Mouse (Mus musculus) heart, adult 8-10 months (tissue): Measurements from ENCODE around the gene Bicd1. TPM values are rescaled to one million over a fixed set of nuclear protein-coding genes. Genes with fewer than 3 reads are reported as not detected.
A peak's percentile ranks its signal among the peaks of the same experiment; 100 is the strongest.

Experiments used
- DNase-seq: peaks from one replicate; pipeline ENCODE4 v3.0.0; 2022; ENCODE audit warnings: low spot score
- microRNA-seq: library from miRNA; unstranded; fragments of <30 nt; microRNA quantifications from one replicate; pipeline ENCODE4 v1.2.0, GENCODE M21; 2022
- total RNA-seq, 4 experiments: library from RNA; stranded (reverse); gene quantifications; 2 replicates each; pipeline ENCODE4 v1.2.4; 2022

Gene Bicd1
- total RNA-seq, 4 experiments from 2014 or later = 4.0 to 8.2 (median 4.6) TPM

DNA sequence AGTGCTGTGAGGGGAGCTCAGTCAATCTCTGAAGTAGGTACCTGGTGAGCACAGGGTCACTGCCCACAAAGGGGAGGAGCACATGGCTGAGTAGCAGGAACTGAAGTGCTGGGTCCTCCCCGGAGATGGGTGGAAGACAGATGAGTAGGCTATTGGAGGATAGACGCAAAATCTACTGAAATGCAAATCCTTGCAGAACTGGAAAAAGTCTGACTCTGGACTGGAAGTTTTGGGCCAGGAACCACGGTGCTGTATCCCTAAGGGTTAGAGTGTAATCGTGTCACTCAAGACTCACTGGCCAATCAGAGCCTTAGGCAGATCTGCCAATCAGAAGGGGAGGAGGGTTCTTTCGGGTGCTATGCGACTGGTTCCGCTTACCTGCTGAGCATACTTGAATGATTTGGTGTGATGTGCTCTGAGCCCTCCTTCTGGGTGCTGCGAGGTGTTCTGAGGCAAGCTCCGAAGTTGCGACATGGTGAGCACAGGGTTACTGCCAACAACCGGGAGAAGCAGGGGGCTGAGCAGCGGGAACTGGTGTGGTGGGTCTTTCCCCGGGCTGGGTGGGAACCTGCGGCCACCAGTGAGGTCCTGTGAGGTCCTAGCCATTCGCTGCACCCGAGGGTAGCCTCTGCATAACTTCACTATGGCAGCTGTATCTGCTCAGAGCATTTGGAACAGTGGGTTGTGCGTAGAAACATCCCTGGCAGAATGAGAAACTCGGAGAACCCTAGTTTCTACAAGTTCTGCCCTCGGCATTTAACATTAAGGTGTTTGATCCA is 157.2 kb downstream of the Bicd1 start:
- peak; percentile 3 for DNase-seq

GRCm38 (mm10) chr6:149567219-149567618 is 158.5 kb downstream of the Bicd1 start:
- no peak for DNase-seq

DNA sequence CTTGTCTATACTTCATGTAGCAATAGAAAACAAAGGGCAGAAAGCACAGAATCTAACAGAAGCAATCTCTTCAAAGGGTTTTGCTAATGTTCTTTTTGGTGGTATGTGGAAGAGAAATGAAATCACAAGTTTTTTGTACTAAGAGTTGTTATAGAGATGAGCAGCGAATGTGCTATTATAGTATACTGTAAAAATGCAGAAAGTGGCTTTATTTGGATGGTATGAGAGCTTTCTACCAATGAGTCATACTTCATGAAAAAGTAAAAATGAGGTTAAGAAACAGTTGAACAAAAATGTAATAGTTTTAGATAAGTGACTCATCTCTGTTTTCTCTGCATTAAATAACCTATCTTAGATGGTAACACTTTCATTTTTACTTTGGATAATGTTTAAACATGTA is 165.6 kb downstream of the Bicd1 start:
- DNase-seq = no peak

GRCm38 (mm10) chr6:149580053-149580452 is 171.4 kb downstream of the Bicd1 start:
- no peak for DNase-seq

DNA sequence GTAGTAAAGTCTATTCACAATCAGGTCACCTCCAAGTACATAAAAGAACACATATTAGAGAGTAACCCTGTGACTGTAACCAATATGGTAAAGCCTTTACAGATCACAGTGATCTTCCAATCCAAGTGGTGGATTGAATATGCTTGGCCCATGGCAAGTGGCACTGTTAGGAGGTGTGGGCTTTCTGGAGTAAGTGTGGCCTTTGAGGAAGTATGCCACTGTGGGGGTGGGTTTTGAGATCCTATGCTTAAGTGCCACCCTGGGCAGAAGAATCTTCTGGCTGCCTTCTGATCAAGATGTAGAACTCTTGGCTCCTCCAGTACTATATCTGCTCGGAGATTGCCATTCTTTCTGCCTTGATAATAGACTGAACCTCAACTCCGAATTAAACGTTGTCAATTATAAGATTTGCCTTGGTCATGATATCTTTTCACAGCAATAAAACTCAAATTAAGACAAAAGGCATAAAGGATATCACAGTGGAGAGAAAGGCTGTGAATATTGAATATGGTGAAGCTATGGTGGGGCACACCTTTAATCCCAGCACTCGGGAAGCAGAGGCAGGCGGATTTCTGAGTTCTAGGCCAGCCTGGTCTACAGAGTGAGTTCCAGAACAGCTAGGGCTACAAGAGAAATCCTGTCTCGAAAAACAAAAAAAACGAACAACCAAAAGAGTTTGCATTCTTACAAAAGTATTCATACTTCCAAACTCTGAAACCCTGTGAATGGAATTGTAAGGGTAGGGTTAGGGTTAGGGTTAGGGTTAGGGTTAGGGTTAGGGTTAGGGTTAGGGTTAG is 177.2 kb downstream of the Bicd1 start:
- DNase-seq = no peak

Small RNA genes within 50 kb of the gene (microRNA-seq; reads per million reads assigned to microRNA genes)
- gene Gm24307 = not detected

Other genes starting within 250 kb of the Bicd1 start
- gene Amn1, start 220.2 kb upstream of the Bicd1 start, total RNA-seq = 10 to 100 TPM; 16.9 to 17.8 (median 17.6) TPM
- 10 to 100 TPM; 20.2 to 45.4 (median 29.3) TPM for gene Resf1, start 99.5 kb upstream of the Bicd1 start, total RNA-seq